Mouse (Mus musculus) spleen, embryonic (tissue): Measurements from ENCODE around the gene Lyg2.

Source experiments
- CTCF ChIA-PET: fragments of 350-600 bp; sonication (Branson Sonifier 250); formaldehyde crosslinking; loops from one replicate; lab custom pipeline; 2022; lab: Charles Lee

Lyg2 gene

GRCm38 (mm10) chr1:37883411-37883810 lies 32.9 kb downstream of the Lyg2 start:
- CTCF ChIA-PET: no interaction called here

GRCm38 (mm10) chr1:37877736-37878460 lies 38.4 kb downstream of the Lyg2 start:
- CTCF ChIA-PET: no interaction called here

DNA sequence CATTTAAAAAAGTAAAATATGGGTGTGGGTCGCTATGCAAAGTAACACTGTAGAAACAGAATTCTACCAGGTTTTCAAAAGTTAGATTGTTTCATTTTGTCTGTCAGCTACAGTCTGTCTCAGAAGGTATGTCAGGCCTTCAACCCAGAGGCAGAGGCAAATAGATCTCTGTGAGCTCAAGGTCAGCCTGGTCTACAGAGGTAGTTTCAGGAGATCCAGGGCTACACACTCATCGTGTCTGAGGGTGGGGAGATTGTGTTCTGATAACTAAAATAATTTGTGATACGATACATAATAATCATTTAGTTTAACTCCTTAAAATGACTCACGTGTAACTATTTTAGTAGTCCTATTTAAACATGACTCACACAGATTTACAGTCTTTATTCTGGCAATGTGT lies 43.1 kb downstream of the Lyg2 start:
- CTCF ChIA-PET: no interaction called here

DNA sequence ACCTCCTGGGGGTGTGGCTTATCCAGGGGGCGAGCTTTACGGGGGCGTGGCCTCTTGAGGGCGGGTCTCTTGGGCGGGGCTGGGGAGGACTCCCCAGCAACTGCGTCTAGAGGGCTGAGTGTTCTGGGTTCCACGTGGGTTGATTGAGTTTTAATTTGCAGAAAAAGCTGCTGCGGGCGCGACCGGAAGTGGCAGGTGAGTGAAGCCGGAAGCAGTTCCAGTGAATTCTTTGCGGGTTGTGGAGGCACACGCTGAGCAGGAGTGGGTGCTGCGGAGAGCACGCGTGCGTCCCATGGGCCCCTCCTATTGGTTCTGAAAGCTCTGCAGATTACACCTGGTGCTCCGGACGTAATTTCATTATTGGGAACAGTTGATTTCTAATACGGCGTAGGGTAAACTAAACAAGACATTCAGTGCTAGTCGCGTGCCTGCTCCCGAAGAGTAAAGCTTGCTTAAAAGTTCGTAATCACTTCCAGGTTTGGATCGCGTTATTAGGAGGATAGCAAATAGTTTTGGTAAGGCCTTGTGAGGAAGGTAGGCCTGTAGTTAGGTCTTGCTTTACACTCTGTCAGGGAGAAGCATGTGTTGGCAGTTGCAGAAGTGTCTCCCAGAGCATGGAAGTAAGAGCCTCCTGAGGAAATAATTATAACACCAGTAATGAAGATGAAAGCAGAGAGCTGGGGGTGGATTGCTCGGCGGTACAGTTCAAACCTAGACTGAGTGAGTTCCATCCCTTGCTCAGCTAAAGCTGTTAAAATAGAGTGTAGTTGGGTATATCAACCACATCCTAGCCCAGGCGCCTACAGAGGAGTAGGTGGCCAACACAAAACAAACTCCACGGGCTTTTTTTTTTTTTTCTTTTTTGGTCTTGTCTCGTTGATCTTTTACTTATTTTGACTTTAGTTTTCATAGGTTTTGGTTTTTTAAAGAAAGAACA lies 43.9 kb downstream of the Lyg2 start:
- CTCF ChIA-PET: interaction anchor here (0.7 kb wide), 1 partner anchor 1863 kb away, joined by 3 read pairs; no protein-coding TSS in a partner anchor

DNA sequence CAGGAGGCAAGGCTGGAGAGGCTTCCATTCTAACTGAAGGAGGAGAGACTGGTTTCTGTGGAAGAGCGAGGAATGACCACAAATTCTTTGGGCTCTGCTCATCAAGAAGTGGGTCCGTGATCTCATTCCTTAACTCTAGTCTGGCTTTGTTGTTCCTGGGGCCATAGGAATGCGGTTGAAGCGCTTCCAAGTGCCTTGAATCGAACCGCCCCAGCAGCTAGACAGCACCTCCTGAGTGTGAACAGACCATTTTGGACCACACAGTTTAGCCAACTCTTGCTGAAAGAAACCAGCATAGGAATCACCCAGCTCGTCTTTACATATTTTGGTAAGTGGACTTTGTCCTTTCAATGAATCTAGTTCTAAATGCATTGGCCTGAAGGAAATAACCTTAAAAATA lies 44.6 kb downstream of the Lyg2 start, which contains the start of gene Lipt1:
TSS of gene Lipt1 (plus strand) at position 35 of the 400 bp plus-strand sequence.
- CTCF ChIA-PET: no interaction called here

GRCm38 (mm10) chr1:37869362-37869761 lies 46.9 kb downstream of the Lyg2 start:
- CTCF ChIA-PET: no interaction called here

DNA sequence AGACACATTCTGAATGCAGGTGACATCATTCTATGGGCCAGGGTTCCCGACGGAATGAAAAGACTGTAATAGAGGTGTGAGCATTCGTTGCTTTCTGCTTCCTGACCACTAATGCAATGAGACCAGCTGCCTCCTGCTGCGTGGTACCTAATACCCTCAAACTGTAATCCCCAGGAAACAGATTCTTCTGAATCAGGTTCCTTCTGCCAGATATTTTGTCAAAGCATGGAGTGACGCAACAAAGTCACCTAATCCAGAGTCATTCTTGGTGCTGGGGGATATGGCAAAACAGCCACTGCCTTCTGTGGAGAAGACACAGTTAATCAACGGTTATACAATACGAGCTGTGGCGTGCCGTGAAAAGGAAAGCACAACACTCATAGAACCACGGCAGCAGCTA lies 47.7 kb downstream of the Lyg2 start:
- CTCF ChIA-PET: no interaction called here

DNA sequence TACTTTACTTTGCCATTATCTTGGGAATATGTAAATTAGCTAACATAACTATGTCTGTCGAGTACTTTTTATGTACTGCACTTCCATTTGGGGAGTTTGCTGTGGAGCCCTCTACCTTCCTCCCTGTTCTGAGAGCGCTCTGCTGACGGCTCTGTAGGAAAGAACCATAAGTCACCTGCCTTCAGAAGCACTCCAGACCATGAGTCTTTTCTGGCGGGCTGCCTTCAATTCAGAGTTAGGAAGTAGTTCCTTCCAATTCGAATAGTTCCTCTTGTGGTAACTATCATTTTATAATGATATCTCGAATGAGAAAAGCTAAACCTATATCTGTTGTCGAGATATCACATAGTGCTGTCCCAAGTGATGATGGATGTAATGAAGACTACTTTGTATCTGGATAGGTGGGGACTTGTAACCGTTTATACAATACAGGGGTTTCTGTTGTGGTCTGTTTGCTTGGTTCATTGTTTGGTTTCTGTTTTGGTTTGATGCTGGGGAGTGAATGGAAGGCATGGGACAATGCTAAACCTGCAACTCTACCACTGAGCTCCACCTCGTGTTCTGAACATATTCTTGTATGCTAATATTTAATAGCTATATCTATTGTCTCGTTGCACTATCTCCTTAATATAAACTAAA lies 48.5 kb downstream of the Lyg2 start:
- CTCF ChIA-PET: no interaction called here

DNA sequence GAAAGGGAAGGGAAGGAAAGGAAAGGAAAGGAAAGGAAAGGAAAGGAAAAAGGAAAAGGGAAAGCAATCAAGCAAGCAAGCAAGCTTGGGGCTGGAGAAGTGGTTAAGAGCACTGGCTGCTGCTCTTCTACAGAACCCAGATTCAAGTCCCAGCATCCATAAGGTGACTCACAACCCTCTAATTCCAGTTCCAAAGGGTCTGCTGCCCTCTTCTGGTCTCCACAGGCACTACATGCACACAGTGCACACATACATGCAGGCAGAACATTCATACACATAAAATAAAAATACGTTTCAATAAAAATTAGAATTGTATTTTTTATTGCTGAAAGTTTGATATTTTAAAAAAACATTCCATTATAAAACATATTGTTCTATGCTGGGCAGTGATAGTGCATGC lies 49.2 kb downstream of the Lyg2 start:
- CTCF ChIA-PET: interaction anchor here (0.6 kb wide), 1 partner anchor 35 kb away, joined by 5 read pairs; no protein-coding TSS in a partner anchor

DNA sequence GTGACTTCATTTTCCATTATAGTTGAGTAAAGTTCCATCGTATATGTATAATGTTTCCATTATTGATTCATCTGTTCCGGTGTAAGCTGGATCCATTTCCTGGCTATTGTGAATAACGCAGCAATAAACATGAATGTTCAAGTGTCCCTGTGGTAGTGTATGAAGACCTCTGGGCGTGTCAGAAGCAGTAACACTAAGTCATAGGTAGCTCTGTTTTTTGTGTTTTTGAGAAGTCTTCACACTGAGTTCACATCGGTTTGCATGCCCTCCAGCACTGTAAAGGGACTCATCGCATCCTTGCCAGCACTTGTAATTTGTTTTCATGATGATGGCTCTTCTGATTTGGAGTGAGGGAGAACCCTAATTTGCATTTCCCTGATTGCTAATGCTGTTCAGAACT lies 50.0 kb downstream of the Lyg2 start, which contains the start of gene Tsga10:
TSS of gene Tsga10 (minus strand) at position 144 of the 400 bp plus-strand sequence.
- CTCF ChIA-PET: interaction anchor here (0.6 to 0.7 kb wide), 2 partner anchors 22 to 34 kb away, joined by 4 to 5 read pairs; no protein-coding TSS in a partner anchor

GRCm38 (mm10) chr1:37865401-37866215 lies 50.7 kb downstream of the Lyg2 start:
- CTCF ChIA-PET: interaction anchor here (0.7 kb wide), 1 partner anchor 23 kb away, joined by 4 read pairs; no protein-coding TSS in a partner anchor

- CTCF ChIA-PET: interaction anchor here (0.5 kb wide), 1 partner anchor 256 kb away, joined by 16 read pairs; no protein-coding TSS in a partner anchor
These were observed 51.5 kb downstream of the Lyg2 start for GRCm38 (mm10) chr1:37864511-37865400.
